10 mouse cellular contexts compared by ENCODE assay signal in the genomic region with DNA sequence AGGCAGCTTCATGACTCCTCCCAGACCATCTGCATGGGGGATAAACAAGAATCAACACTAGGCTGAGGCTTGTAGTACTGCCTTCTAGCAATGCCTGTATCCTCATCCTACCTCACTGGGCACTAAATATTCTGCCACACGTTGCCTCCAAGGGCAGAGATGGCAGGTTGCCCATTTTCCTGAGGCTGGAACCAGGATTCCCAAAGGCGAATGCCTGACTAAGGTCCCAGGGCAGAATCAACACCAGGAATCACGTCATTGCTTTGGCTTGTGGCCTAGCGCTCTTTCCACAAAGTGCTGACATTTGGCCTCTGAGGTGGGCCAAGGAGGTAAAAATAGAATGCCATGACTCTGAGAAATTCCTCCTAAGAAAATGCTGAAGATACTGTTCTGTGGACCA.
A peak's percentile ranks its signal among the peaks of the same experiment; 100 is the strongest.
DNase-seq lines count a peak whose midpoint lies in the region.
"Had no signal": no experiment of that assay in that cellular context is flagged by ENCODE, and none has a peak within 500 bp of the region (broad histone marks: within the 10 kb centered on the region; RNA-seq: fewer than 3 reads in every experiment).

No protein-coding gene starts in this region.

- DNase-seq in adrenal gland, adult 2 months = peak; percentile 33
- no peak for DNase-seq in adrenal gland, postnatal 4 days (ENCODE audit: low spot score in 2 of 2)
- peak; percentile 6 for DNase-seq in ovary, adult 18-20 months (ENCODE audit: low spot score)
- DNase-seq in ovary, postnatal 10 days (ENCODE audit: low spot score) = no peak
- DNase-seq in heart, postnatal 25 days (ENCODE audit: low spot score) = peak; percentile 20
- no peak for DNase-seq in right cerebral cortex, postnatal 14 days
- DNase-seq in spleen, postnatal 10 days (ENCODE audit: low spot score in 2 of 2) = no peak
- no peak for DNase-seq in T-cell, adult 2 months (ENCODE audit: low spot score)
- DNase-seq: liver, embryonic 13.5 days; thymus, postnatal 25 days had no signal

- intact Hi-C loops in heart, postnatal 25 days (cut with DNase I) = no loop called here

Comparison
In these comparisons a context has a peak if more than half of its experiments do, and no peak if none do; other contexts are left out.
1. DNase-seq: peak in adrenal gland, adult 2 months (single experiment), ovary, adult 18-20 months (single experiment) and heart, postnatal 25 days (single experiment); none in adrenal gland, postnatal 4 days (0 of 2), ovary, postnatal 10 days (single experiment), right cerebral cortex, postnatal 14 days (single experiment), spleen, postnatal 10 days (0 of 2) and T-cell, adult 2 months (single experiment).